Mouse (Mus musculus) stomach, postnatal 0 days (tissue): Measurements from ENCODE around the gene Fer.

ENCODE experiments used
- CTCF ChIP-seq: IDR thresholded peaks from 2 replicates; pipeline ENCODE4 v1.5.1; 2016; ENCODE audit warnings: antibody characterized with exemption, low read depth, mild to moderate bottlenecking, moderate library complexity
- EP300 ChIP-seq: optimal IDR thresholded peaks from 2 replicates; pipeline ENCODE3; 2016; ENCODE audit warnings: antibody characterized with exemption

DNA sequence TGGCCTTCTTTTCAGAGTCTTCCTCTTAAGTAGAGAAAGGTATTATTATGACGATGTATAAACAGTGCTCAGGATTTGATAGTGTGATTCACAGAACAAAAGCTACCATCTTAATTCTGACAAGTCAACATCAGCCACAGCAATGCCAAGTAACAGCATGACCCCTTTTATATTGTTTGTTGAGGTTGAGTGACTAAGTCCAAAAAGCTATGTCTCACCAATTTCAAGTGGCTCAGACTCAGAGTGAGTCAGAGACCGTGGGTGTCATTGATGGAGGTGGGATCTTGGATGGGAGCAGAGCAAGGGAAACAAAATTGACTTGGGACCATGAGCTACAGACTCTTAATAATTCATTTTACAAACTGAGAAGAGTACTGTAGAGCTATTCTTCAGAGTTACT lies 230.9 kb downstream of the Fer start:
- TF ChIP-seq EP300: no peak
- TF ChIP-seq CTCF: no peak
